Mouse (Mus musculus): ENCODE measurements around the gene Cyp39a1.

DNA sequence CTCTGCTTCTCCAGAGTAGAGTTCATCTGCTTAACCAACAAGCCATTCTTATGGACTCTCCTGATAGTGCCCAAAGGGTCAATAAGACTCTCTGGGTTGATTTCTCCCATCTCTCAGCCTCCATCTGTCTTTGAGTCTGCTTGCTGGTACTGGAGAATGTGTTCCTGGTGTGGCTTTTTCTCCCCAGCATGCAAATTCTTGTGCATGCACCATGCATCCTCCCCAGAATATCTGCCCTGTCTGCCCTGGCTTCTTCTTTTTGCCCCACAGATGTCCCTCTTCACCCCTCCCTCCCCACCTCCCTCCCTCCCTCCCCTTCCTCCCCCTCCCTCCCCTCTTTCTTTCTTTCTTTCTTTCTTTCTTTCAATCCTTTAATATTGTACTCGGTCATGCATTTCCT lies 10.1 kb downstream of the Cyp39a1 start:
- TF ChIP-seq ZC3H11A (IDR thresholded peaks at IDR 0.05; ENCODE audit: borderline replicate concordance, low read depth, low read length) (no peak), ZNF384 (IDR thresholded peaks at IDR 0.05; ENCODE audit: low read depth, low read length) (no peak)
